Mouse (Mus musculus) liver, embryonic 15.5 days (tissue): ENCODE data around the gene Il27ra. TPM values are rescaled to one million over a fixed set of nuclear protein-coding genes. Genes with fewer than 3 reads are reported as not detected.
"Not testable (repeated sequence)": the region's sequence is repeated elsewhere in the genome, so short reads cannot be mapped to it uniquely, and the experiment has no call there.

Experiments used
- ATAC-seq: fragments of 200-750 bp; cut with Nextera tagmentation; 2 replicates; pipeline ENCODE4 v1.8.0; 2017; ENCODE audit warnings: moderate number of reproducible peaks, mild to moderate bottlenecking, moderate library complexity; ENCODE audit not compliant: insufficient read depth
- H3K27ac ChIP-seq: fragments of 300-500 bp; sonication (generic); replicated peaks from 2 replicates; pipeline ENCODE4 v1.5.1; 2015; ENCODE audit warnings: mild to moderate bottlenecking, inconsistent platforms
- H3K27me3 ChIP-seq: fragments of 300-500 bp; sonication (generic); 2 replicates; pipeline ENCODE4 v1.6.1; 2015; ENCODE audit warnings: mild to moderate bottlenecking, inconsistent platforms
- H3K36me3 ChIP-seq: fragments of 300-500 bp; sonication (generic); replicated peaks from 2 replicates; pipeline ENCODE4 v1.6.1; 2015; ENCODE audit warnings: moderate library complexity, mild to moderate bottlenecking, inconsistent platforms
- H3K4me1 ChIP-seq: fragments of 300-500 bp; sonication (generic); replicated peaks from 2 replicates; pipeline ENCODE4 v1.6.1; 2015; ENCODE audit warnings: inconsistent platforms
- H3K4me2 ChIP-seq: fragments of 300-500 bp; sonication (generic); 2 replicates; pipeline ENCODE4 v1.6.1; 2015; ENCODE audit warnings: moderate library complexity, mild to moderate bottlenecking, inconsistent platforms
- H3K4me3 ChIP-seq: fragments of 300-500 bp; sonication (generic); replicated peaks from 2 replicates; pipeline ENCODE4 v1.5.1; 2015; ENCODE audit warnings: mild to moderate bottlenecking, inconsistent platforms
- H3K9ac ChIP-seq: fragments of 300-500 bp; sonication (generic); 2 replicates; pipeline ENCODE4 v1.6.1; 2015; ENCODE audit warnings: moderate library complexity, mild to moderate bottlenecking, inconsistent platforms
- H3K9me3 ChIP-seq: fragments of 300-500 bp; sonication (generic); replicated peaks from 2 replicates; pipeline ENCODE4 v1.6.1; 2016; ENCODE audit warnings: inconsistent platforms
- WGBS: fragments of 180-500 bp; shearing (Covaris S2); methylation state at CpG from one replicate; pipeline ENCODE4 v1.1.7; 2015; ENCODE audit warnings: mixed read lengths; ENCODE audit not compliant: insufficient replicate concordance; 5-methylcytosine and 5-hydroxymethylcytosine counted together
- microRNA counts: library from miRNA; unstranded; fragments of <30 nt; microRNA quantifications from one replicate; lab custom pipeline; 2016
- microRNA-seq: library from miRNA; unstranded; fragments of <30 nt; microRNA quantifications from one replicate; pipeline ENCODE4, GENCODE M21; 2016
- polyA plus RNA-seq: library from polyadenylated mRNA; unstranded; fragments of >200 nt; fragmentation: Nextera tagmentation; extraction: Ambion mirVana; gene quantifications from 2 replicates; pipeline ENCODE4 v1.2.1, GENCODE M21; 2015

Il27ra gene
- polyA plus RNA-seq, 1 experiment from 2014 or later: 0.74 TPM

GRCm38 (mm10) chr8:83994030-83994429 lies 48.4 kb downstream of the Il27ra start:
- peaks cover 65% of the 10 kb centered on the region for H3K4me1 ChIP-seq
- no peak overlapping the region for H3K4me2 ChIP-seq
- no peaks in the 10 kb centered on the region for H3K9me3 ChIP-seq
- H3K27me3 ChIP-seq: no peaks in the 10 kb centered on the region
- ATAC-seq: no peak
- no peak overlapping the region for H3K9ac ChIP-seq
- WGBS: 26% methylated on average over 3 of the region's 3 CpGs
- peaks cover 41% of the 10 kb centered on the region for H3K36me3 ChIP-seq
- no peak overlapping the region for H3K4me3 ChIP-seq
- peak overlapping the region; percentile 26; the same call in 1 of the 2 replicates for H3K27ac ChIP-seq

- H3K36me3 ChIP-seq: peaks cover 54% of the 10 kb centered on the region
- peaks cover 56% of the 10 kb centered on the region for H3K4me1 ChIP-seq
- no peak overlapping the region for H3K4me3 ChIP-seq
- no peaks in the 10 kb centered on the region for H3K27me3 ChIP-seq
- no peaks in the 10 kb centered on the region for H3K9me3 ChIP-seq
- WGBS: 17% methylated on average over 2 of the region's 2 CpGs
- ATAC-seq: peak; percentile 29
- H3K9ac ChIP-seq: no peak overlapping the region; the same call in 1 of the 2 replicates
- peak overlapping the region; percentile 61 for H3K27ac ChIP-seq
- H3K4me2 ChIP-seq: peak overlapping the region; percentile 33
Observed at GRCm38 (mm10) chr8:83992488-83992887, 49.9 kb downstream of the Il27ra start.

GRCm38 (mm10) chr8:83990170-83990569 lies 52.2 kb downstream of the Il27ra start:
- H3K4me2 ChIP-seq: no peak overlapping the region
- WGBS: 87% methylated on average over 14 of the region's 14 CpGs
- no peak overlapping the region for H3K27ac ChIP-seq
- H3K27me3 ChIP-seq: no peaks in the 10 kb centered on the region
- no peaks in the 10 kb centered on the region for H3K9me3 ChIP-seq
- peaks cover 43% of the 10 kb centered on the region for H3K4me1 ChIP-seq
- H3K4me3 ChIP-seq: no peak overlapping the region
- H3K9ac ChIP-seq: no peak overlapping the region
- H3K36me3 ChIP-seq: peaks cover 74% of the 10 kb centered on the region
- ATAC-seq: no peak

- Histone ChIP-seq H3K9me3 (no peaks in the 10 kb centered on the region), H3K36me3 (peaks cover 76% of the 10 kb centered on the region)
Observed at GRCm38 (mm10) chr8:83989243-83989642, 53.1 kb downstream of the Il27ra start.

GRCm38 (mm10) chr8:83983222-83983621 lies 59.2 kb downstream of the Il27ra start:
- H3K4me2 ChIP-seq, ATAC-seq, H3K27me3 ChIP-seq, H3K9ac ChIP-seq, H3K27ac ChIP-seq, H3K9me3 ChIP-seq, H3K4me3 ChIP-seq: not testable (repeated sequence)
- peaks cover 67% of the 10 kb centered on the region for H3K36me3 ChIP-seq
- 91% methylated on average over 2 of the region's 2 CpGs for WGBS
- peaks cover 13% of the 10 kb centered on the region; the same call in 1 of the 2 replicates for H3K4me1 ChIP-seq

More at GRCm38 (mm10) chr8:83989243-83989642, 53.1 kb downstream of the Il27ra start:
- H3K9ac ChIP-seq: no peak overlapping the region
- ATAC-seq: no peak
- no peaks in the 10 kb centered on the region for H3K27me3 ChIP-seq
- H3K4me2 ChIP-seq: no peak overlapping the region
- peaks cover 38% of the 10 kb centered on the region for H3K4me1 ChIP-seq
- no peak overlapping the region; the same call in 1 of the 2 replicates for H3K27ac ChIP-seq
- H3K4me3 ChIP-seq: no peak overlapping the region
- WGBS: 51% methylated on average over 7 of the region's 7 CpGs

GRCm38 (mm10) chr8:83982449-83982848 lies 59.9 kb downstream of the Il27ra start:
- 56% methylated on average over 4 of the region's 4 CpGs for WGBS
- Histone ChIP-seq H3K36me3 (peaks cover 59% of the 10 kb centered on the region), H3K4me2 (no peak overlapping the region), H3K27ac (no peak overlapping the region), H3K27me3 (no peaks in the 10 kb centered on the region), H3K9ac (no peak overlapping the region), H3K4me1 (peaks cover 20% of the 10 kb centered on the region), H3K9me3 (no peaks in the 10 kb centered on the region), H3K4me3 (no peak overlapping the region)
- ATAC-seq: peak; percentile 51; the same call in 1 of the 2 replicates

- Histone ChIP-seq H3K9me3 (no peaks in the 10 kb centered on the region), H3K27me3 (no peaks in the 10 kb centered on the region), H3K4me3 (no peak overlapping the region), H3K4me2 (no peak overlapping the region), H3K27ac (no peak overlapping the region), H3K9ac (no peak overlapping the region), H3K36me3 (peaks cover 50% of the 10 kb centered on the region), H3K4me1 (peaks cover 28% of the 10 kb centered on the region)
- no peak for ATAC-seq
- WGBS: 87% methylated on average over 7 of the region's 7 CpGs
Observed at GRCm38 (mm10) chr8:83981533-83981932, 60.9 kb downstream of the Il27ra start.

- no peak for ATAC-seq
- no peaks in the 10 kb centered on the region for H3K9me3 ChIP-seq
- H3K36me3 ChIP-seq: peaks cover 43% of the 10 kb centered on the region
- H3K9ac ChIP-seq: no peak overlapping the region
- peaks cover 28% of the 10 kb centered on the region for H3K4me1 ChIP-seq
- WGBS: 74% methylated on average over 8 of the region's 8 CpGs
- no peak overlapping the region for H3K4me3 ChIP-seq
- no peak overlapping the region for H3K4me2 ChIP-seq
- H3K27me3 ChIP-seq: no peaks in the 10 kb centered on the region
- H3K27ac ChIP-seq: no peak overlapping the region
Observed at GRCm38 (mm10) chr8:83980845-83981244, 61.5 kb downstream of the Il27ra start.

MicroRNA genes within 50 kb of the gene (microRNA counts, 519-probe panel; counts per million panel counts)
- microRNA mmu-miR-1199 (lab: Ali Mortazavi, UCI): not detected
- 3,697 counts per million, percentile 75 among the panel's probes with 10 or more counts for microRNA mmu-miR-709 (lab: Ali Mortazavi, UCI)

Small RNAs within 50 kb of the gene (microRNA-seq; reads per million reads assigned to microRNA genes)
- gene Mir1199 (not detected), gene Mir709 (not detected), gene Mir8111 (1.8 reads per million)

Other genes with a start within 250 kb of the Il27ra start
- 1.1 and 1.6 TPM in 2 replicates for gene Adgrl1, start 142.5 kb downstream of the Il27ra start, polyA plus RNA-seq
- 0.39 and 0.47 TPM in 2 replicates for gene Gm10644, start 87.4 kb downstream of the Il27ra start, polyA plus RNA-seq
- 116 and 118 TPM in 2 replicates for gene Asf1b, start 87.1 kb downstream of the Il27ra start, polyA plus RNA-seq
- gene Prkaca, start 69.6 kb downstream of the Il27ra start, polyA plus RNA-seq: 51.2 and 51.5 TPM in 2 replicates
- gene Samd1, start 44.9 kb downstream of the Il27ra start, polyA plus RNA-seq: 5.8 and 6.9 TPM in 2 replicates
- 0.58 and 0.61 TPM in 2 replicates for gene 1700067K01Rik, start 41.1 kb downstream of the Il27ra start, polyA plus RNA-seq
- not detected in 2 replicates for gene 2210011C24Rik, start 30.4 kb downstream of the Il27ra start, polyA plus RNA-seq
- 0.15 and 0.23 TPM in 2 replicates for gene Palm3, start 21.1 kb downstream of the Il27ra start, polyA plus RNA-seq
- gene Rln3, start 2.4 kb upstream of the Il27ra start, polyA plus RNA-seq: 0.15 TPM in 1 of 2 replicates, not detected in the other
- 0.24 and 0.30 TPM in 2 replicates for gene Gm10643, start 22.5 kb upstream of the Il27ra start, polyA plus RNA-seq
- gene Rfx1, start 24.2 kb upstream of the Il27ra start, polyA plus RNA-seq: 2.4 and 2.9 TPM in 2 replicates
- gene Dcaf15, start 62.2 kb upstream of the Il27ra start, polyA plus RNA-seq: 3.2 and 3.5 TPM in 2 replicates
- gene Podnl1, start 83.4 kb upstream of the Il27ra start, polyA plus RNA-seq: not detected in 2 replicates
- gene Cc2d1a, start 105.3 kb upstream of the Il27ra start, polyA plus RNA-seq: 5.4 and 5.5 TPM in 2 replicates
- gene 4930432K21Rik, start 105.4 kb upstream of the Il27ra start, polyA plus RNA-seq: 0.25 and 0.41 TPM in 2 replicates
- 0.31 TPM in 2 replicates for gene Nanos3, start 142.6 kb upstream of the Il27ra start, polyA plus RNA-seq
- 2.0 and 2.5 TPM in 2 replicates for gene Zswim4, start 194.5 kb upstream of the Il27ra start, polyA plus RNA-seq
- gene D8Ertd738e, start 207.1 kb upstream of the Il27ra start, polyA plus RNA-seq: 176 and 183 TPM in 2 replicates
- 28.6 and 30.5 TPM in 2 replicates for gene Mri1, start 214.7 kb upstream of the Il27ra start, polyA plus RNA-seq
- 7.3 and 7.7 TPM in 2 replicates for gene Ccdc130, start 227.8 kb upstream of the Il27ra start, polyA plus RNA-seq